Mouse (Mus musculus): ENCODE data around the gene Rab32. TPM values are rescaled to one million over a fixed set of nuclear protein-coding genes. Genes with fewer than 3 reads are reported as not detected.

Gene Rab32
- polyA plus RNA-seq, 1 experiment: 21.0 TPM

DNA sequence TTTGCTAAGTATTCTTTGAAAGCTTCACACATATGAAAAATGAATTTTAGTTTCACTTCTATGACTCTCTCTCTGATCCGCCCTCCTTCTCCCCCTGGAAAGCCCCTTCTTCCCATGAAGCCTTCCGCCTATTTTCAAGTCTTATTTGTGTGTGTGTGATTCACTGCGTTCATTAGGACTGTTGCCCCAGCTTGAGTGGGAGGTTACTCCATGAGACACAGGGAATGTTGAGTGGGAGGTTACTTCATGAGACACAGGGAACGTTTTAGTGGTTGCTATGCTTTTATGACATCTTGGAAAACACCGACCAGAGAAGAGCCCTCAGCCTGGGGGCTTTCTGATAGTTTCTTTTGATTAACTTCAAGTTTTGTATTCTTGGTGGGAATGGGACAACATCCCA, 11.4 kb downstream of the Rab32 start:
- Histone ChIP-seq H3K4me1 (ENCODE audit: control insufficient read depth, insufficient read depth, low read length) (peaks cover 9% of the 10 kb centered on the region), H3K4me3 (ENCODE audit: insufficient read depth, low read length) (no peak overlapping the region), H3K27ac (ENCODE audit: insufficient read depth, low read length) (no peak overlapping the region)
- no peak for TF ChIP-seq CTCF (IDR thresholded peaks at IDR 0.05; ENCODE audit: borderline replicate concordance, insufficient read depth, low read length)
- TF ChIP-seq POLR2A (IDR thresholded peaks at IDR 0.05; ENCODE audit: low read depth, low read length): no peak

GRCm38 (mm10) chr10:10544955-10545354, 13.1 kb downstream of the Rab32 start:
- TF ChIP-seq POLR2A (IDR thresholded peaks at IDR 0.05; ENCODE audit: low read depth, low read length) (no peak), CTCF (IDR thresholded peaks at IDR 0.05; ENCODE audit: borderline replicate concordance, insufficient read depth, low read length) (no peak)
- Histone ChIP-seq H3K4me3 (ENCODE audit: insufficient read depth, low read length) (no peak overlapping the region), H3K4me1 (ENCODE audit: control insufficient read depth, insufficient read depth, low read length) (peaks cover 6% of the 10 kb centered on the region; the same call in 1 of the 2 replicates), H3K27ac (ENCODE audit: insufficient read depth, low read length) (no peak overlapping the region)

Other genes starting within 250 kb of the Rab32 start
- gene Adgb, start 85.9 kb downstream of the Rab32 start, polyA plus RNA-seq (2011; ENCODE audit: insufficient read length, low read depth, missing spikeins): not detected in 2 replicates
- gene Gm10944, start 123.1 kb upstream of the Rab32 start, polyA plus RNA-seq (2011; ENCODE audit: insufficient read length, low read depth, missing spikeins): not detected in 2 replicates